Mouse (Mus musculus): Measurements from ENCODE around the gene Sdk1.
"Not testable (repeated sequence)": the region's sequence is repeated elsewhere in the genome, so short reads cannot be mapped to it uniquely, and the experiment has no call there.

The Sdk1 gene

GRCm38 (mm10) chr5:141468821-141469220 lies 227.5 kb downstream of the Sdk1 start:
- no peak for DNase-seq

DNA sequence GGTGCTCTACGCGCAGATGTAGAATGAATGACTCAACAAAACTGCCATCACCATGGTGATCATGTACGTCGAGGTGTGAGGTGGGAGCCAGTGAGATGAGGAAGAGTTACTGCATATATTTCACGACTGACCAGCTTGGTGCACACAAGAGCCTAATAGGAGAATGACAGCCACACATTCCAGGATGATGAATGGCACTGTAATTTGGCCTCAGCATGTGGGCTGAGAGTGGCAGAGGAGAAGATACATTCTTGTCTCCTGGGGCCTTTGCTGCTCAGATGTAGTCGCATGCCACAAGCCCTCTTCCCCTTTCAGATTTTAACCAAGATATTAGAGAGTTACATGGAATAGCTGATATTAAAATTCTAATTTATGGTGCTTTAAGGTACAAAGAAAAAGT lies 264.0 kb downstream of the Sdk1 start:
- DNase-seq, result no peak

DNA sequence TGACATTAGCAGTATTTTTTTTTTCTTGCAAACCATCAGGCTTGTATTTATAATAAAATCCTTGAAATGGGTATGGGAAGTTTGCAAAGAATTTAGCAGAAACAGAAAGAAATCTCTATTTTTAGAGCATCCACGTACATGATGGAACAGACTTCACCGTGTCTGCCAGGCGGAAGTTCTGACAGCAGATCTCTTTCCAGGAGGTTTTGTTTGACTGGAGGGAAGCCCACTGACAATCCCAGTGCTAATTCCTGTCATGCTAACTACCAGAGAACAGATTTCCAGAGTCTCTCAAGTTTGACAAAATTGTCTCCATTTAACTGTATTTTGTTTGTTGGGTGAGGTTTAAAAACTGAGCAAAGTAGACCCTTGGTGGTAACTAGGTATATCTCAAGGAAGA lies 265.1 kb downstream of the Sdk1 start:
- DNase-seq, result no peak

DNA sequence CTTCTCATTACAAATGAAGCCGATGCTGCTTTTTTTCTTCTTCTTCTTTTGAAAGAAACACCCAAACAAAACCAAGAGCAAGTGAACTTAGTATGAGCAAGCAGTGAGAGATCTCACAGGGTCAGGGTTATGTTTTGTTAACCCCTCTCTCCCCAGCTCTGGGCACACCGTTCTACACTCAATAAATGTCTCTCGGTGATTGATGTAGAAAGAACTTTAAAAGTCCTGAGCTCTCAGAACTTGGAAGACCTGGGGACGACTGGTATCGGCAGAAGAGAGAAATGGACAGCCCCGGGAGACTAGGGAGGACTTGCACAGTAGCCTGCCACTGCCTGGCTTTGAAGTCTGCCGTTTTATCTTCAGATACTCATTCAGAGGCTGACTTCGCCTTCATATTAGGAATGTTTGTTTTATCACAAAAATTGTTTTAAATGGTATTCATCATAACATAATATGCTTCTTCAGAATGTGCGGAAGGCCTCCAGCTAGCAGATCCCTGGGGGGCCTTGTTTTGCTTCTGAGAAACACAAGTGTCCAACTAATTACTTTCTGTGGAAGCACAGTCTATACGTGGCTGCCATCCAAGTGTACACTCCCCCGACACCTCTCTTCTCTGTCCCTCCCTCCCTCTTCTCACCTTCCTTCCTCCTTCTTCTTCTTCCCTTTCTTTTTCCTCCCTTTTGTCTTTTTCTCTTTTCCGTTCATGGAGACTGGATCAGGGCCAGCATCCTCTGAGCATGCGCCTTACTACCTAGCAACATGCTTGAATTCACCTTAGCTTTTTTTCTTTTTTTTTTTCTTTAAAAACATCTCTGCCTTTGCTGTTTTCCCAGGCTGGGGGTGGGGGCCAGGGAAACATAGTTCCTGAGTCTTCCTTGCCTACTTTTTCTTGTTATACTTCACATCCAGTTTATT lies 283.8 kb downstream of the Sdk1 start:
- DNase-seq, result no peak

DNA sequence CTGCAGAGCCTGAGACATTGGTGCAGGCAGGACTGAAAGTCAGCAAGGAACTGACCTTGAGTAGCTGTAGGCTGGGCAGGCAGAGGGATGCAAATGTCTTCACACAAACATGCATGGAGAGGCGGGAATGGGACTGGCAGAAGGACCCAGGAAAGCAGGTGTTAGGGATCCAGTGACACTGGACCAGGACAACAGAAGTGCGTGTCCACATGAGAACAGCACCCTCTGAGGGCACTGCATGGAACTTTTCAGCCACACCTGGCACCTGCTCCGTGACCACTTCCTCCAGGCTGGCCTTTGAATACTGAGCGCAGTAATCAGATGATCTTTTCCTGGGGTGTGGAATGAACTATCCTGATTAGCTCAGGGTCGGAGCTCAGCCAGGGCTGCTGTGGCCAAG lies 298.9 kb downstream of the Sdk1 start:
- no peak for DNase-seq

GRCm38 (mm10) chr5:141542890-141543666 lies 301.8 kb downstream of the Sdk1 start:
- no peak for DNase-seq

DNA sequence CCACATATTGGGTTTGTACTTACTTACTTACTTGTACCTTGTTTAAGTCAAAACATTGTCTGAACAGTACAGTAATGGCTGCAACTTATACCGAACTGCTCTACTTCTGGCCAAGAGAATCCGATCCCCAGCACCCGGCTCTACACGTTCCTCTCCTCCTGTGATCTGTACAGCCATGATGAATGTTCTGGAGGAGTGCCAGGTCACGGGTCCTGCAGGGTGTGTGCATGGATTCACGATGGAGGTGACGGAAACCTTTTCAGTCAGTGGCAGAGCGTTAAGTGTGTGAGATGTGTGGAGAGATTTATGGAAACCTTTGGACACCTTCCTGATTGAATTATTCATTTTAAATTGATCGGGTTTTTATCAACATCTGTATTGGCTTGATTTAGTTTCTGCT lies 312.2 kb downstream of the Sdk1 start:
- no peak for DNase-seq

DNA sequence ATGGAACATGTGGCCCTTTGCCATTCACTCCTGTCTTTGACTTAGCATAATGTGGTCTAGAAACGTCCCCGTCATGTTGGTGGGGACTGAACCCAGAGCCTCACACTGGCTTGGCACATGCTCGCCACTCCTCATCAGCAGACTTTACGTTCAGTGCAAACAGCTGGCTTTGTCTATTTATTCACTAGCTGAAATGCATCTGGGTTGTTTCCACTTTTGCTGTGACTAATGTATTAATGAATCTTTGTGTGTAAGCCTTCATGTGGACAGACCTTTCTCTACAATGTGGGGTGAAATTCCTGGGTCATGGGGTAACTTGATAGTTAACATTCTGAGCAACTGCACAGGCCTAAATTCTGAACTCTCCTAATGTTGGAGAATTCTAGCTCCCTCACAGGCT lies 317.4 kb downstream of the Sdk1 start:
- no peak for DNase-seq

DNA sequence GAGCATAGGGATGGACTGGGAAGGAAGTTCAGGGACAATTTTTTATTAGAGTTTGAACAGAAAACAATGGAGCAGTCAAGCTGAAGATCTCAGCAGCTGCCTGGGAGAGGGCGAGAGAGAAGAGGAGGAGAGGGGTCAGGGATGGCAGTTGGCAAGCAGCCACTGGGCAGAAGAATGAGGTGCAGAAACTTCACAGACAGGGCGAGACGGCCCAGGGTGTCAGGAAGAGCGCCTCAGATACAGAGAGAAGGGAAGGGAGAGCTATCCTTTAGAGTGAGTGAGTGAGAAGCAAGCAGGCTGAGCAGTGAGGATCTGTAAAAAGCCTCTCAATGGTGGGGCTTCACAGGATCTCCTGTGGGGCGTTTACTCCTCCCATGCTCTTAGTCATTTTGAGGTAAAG lies 319.0 kb downstream of the Sdk1 start:
- DNase-seq, result no peak

DNA sequence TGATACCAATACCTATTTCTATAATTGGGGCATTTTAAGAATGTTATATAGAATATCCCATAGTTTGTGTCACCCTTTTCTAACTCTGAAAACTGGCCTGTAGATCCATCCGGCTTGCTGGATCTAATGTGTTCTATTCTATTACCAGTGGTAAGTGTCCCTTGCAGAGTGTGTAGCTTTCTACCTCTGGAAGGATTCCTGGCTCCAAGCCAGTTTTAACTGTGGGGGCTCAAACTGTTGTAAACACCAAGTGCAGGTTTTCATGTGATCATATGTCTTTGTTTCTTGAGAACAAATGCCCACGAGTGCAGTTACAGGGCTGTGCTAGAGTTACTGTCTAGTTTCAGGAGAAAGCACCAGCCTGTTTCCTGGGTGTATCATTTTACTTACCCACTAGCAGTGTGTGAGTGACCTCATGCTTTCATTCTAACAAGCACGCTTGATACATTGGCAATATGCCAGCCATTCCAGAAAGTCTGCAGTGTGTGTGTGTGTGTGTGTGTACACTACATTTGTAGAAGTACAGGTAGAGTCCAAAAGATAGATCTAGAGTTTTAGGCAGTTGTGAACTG lies 320.8 kb downstream of the Sdk1 start:
- no peak for DNase-seq

GRCm38 (mm10) chr5:141564197-141564596 lies 322.9 kb downstream of the Sdk1 start:
- DNase-seq, result no peak

DNA sequence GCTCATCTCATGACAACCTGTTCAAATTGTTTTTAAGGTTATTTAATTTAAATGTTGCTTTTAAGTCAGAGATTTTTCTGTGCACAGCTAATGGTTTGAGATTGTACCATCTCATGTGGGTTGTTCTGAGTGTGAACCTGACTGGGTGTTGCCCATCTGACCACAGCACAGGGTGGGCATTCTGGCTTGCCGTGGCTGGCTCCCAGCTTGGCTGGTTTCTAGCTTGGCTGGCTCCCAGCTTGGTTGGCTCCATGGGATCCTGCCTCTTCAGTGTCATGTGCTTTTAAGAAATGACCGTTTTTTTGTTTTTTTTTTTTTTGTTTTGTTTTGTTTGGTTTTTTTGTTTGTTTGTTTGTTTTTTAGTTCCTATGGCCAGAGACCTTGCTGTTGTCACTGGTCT lies 326.8 kb downstream of the Sdk1 start:
- DNase-seq, result no peak

- no peak for DNase-seq
Observed at GRCm38 (mm10) chr5:141570442-141570841, 329.2 kb downstream of the Sdk1 start.

- DNase-seq, result peak; percentile 88
Observed at GRCm38 (mm10) chr5:141574263-141574662, 333.0 kb downstream of the Sdk1 start.

GRCm38 (mm10) chr5:141591246-141591645 lies 350.0 kb downstream of the Sdk1 start:
- DNase-seq, result no peak

DNA sequence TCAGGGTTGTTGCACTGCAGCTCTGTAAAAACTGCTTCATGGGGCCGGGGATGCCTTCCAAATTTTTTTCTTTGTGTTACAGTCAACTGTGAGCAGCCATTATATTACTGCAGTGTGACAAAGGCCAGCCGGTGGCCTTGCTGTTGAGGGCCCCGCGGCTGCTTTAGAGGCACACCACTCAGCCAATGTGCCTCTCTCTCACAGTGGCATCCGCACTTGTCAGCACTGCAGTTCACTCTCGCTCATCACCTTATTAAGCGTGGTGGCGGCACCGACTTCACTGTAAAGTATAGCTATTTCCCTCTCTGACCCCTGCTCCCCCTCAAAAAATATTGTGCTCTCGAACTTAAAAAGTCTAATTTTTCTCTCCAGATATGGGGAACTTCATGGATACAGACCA lies 371.4 kb downstream of the Sdk1 start:
- no peak for DNase-seq

- no peak for DNase-seq
Observed at GRCm38 (mm10) chr5:141615763-141616162, 374.5 kb downstream of the Sdk1 start.

DNA sequence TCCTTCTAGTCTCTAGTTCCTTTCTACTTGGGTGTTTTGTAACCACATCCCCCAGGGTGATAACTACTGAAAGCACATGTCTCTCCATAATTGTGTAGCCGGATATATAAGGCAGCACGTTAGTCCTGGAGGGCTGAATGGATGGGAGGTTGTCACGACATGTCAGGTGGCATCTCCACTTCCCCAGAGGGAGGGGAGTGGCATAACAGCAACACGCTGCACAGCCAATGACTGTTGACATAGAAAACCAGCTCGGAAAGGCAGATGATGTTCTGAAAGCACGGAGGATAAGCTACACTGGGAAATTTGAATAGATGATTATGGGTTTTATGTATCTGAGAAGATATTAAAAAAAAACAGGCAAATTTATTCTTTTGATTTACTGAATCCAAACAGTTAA lies 376.4 kb downstream of the Sdk1 start:
- no peak for DNase-seq

GRCm38 (mm10) chr5:141625401-141625800 lies 384.1 kb downstream of the Sdk1 start:
- DNase-seq, result no peak

GRCm38 (mm10) chr5:141631641-141632040 lies 390.4 kb downstream of the Sdk1 start:
- DNase-seq, result no peak

DNA sequence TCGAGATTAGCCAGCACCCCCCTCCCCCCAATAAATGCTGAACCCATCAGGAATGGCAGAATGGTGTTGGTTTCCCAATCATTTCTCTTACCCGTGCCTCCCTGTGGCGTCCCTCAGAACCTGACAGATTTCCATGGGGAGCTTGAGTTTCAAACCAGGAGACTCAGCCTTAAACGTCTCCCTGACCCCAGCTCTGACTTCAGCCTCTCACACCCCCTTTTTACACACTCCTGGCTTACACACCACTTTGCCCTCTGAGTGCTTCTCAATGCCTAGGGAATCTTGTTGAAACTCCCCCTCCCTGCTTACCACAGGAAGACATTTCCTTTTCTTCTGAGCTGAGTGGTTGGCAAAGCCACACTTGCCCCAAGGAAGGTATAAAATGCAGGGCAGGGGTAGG lies 392.0 kb downstream of the Sdk1 start:
- DNase-seq, result no peak

- DNase-seq, result no peak
Observed at GRCm38 (mm10) chr5:141636406-141636805, 395.1 kb downstream of the Sdk1 start.

- DNase-seq, result not testable (repeated sequence)
Observed at GRCm38 (mm10) chr5:141637054-141637453, 395.8 kb downstream of the Sdk1 start.

GRCm38 (mm10) chr5:141645671-141646070 lies 404.4 kb downstream of the Sdk1 start:
- DNase-seq, result no peak

Data from kidney, adult 9 months (tissue).